Mouse (Mus musculus) C2C12 (cell line): ENCODE data around the gene Mslnl.

Experiments
- CTCF ChIP-seq: IDR thresholded peaks from one replicate; pipeline ENCODE4 v1.5.1; 2011; ENCODE audit not compliant: control insufficient read depth, insufficient read depth, insufficient read length
- FOSL1 ChIP-seq: IDR thresholded peaks from one replicate; pipeline ENCODE4 v1.8.0; 2011; ENCODE audit warnings: mild to moderate bottlenecking, low read length; ENCODE audit not compliant: poor library complexity, insufficient read depth, severe bottlenecking
- MYOD1 ChIP-seq: IDR thresholded peaks from one replicate; pipeline ENCODE4 v1.6.1; 2011; ENCODE audit warnings: low read depth; ENCODE audit not compliant: control insufficient read depth, insufficient read length
- USF1 ChIP-seq: IDR thresholded peaks from one replicate; pipeline ENCODE4 v1.6.1; 2011; ENCODE audit warnings: low read depth, mild to moderate bottlenecking, control low read depth, moderate library complexity

DNA sequence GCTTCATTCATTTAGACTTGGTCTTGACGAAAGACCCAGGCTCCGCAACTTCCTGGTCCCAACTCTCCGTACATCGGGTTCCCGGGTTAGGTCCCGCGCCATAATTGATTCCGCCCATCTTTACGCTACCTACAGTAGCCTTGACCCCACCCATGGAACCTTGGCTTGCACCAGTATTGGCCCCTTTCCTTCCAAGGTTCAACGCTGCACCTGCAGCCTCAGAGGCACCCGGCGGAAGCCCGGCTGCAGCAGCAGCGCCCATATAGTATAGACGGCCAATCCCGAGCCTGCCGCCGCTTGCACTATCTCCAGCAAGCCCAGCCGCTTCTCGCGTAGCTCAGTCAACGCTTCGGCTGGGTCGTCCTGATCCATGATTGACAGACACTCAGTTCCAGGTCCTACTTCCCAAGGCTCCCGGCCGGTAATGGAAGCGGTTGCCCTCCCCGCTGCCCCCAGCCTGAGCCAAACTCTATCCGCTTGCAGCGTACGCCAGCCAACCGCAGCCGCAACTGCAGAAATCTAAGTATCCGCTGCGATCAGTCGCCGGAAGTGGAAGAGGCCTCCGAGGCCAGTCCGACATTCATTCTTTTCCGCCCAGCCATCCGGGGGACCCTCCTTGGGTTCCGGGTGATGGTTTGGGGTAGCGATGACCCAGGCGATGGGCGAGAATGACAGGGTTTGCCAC, 56.1 kb downstream of the Mslnl start:
- no peak for TF ChIP-seq CTCF
- no peak for TF ChIP-seq FOSL1
- TF ChIP-seq USF1 = no peak
- TF ChIP-seq MYOD1 = no peak
